Mouse (Mus musculus) myocyte (in vitro differentiated cells): Measurements from ENCODE around the gene Atf4. TPM values are rescaled to one million over a fixed set of nuclear protein-coding genes. Genes with fewer than 3 reads are reported as not detected.
A peak's percentile ranks its signal among the peaks of the same experiment; 100 is the strongest.

Source experiments
- H3K27me3 ChIP-seq: one replicate; pipeline ENCODE4 v1.6.1; 2011; ENCODE audit not compliant: control insufficient read depth, insufficient read depth, insufficient read length
- H3K36me3 ChIP-seq: one replicate; pipeline ENCODE4 v1.6.1; 2011; ENCODE audit not compliant: control insufficient read depth, insufficient read depth
- H3K4me2 ChIP-seq: one replicate; pipeline ENCODE4 v1.6.1; 2011; ENCODE audit warnings: low read depth, control low read depth
- H3K4me3 ChIP-seq: one replicate; pipeline ENCODE4 v1.5.1; 2011; ENCODE audit warnings: mild to moderate bottlenecking, control low read depth, moderate library complexity
- H3K79me2 ChIP-seq: one replicate; pipeline ENCODE4 v1.6.1; 2011; ENCODE audit not compliant: control insufficient read depth, insufficient read depth
- H3ac ChIP-seq: one replicate; pipeline ENCODE4 v1.6.1; 2011; ENCODE audit not compliant: control insufficient read depth, insufficient read length
- CEBPB ChIP-seq: IDR thresholded peaks from 2 replicates; pipeline ENCODE4 v1.6.1; 2011; ENCODE audit warnings: mild to moderate bottlenecking, moderate library complexity; ENCODE audit not compliant: poor library complexity, insufficient read depth, severe bottlenecking
- E2F4 ChIP-seq: IDR thresholded peaks from one replicate; pipeline ENCODE4 v1.6.1; 2011; ENCODE audit warnings: mild to moderate bottlenecking, control low read depth, moderate library complexity; ENCODE audit not compliant: insufficient read depth
- MAX ChIP-seq: IDR thresholded peaks from one replicate; pipeline ENCODE4 v1.6.1; 2011; ENCODE audit warnings: low read depth, mild to moderate bottlenecking, control low read depth
- MYOD1 ChIP-seq, 3 experiments: IDR thresholded peaks; one replicate each; pipeline ENCODE4 v1.6.1; 2011; ENCODE audit warnings: control low read depth in 2 of 3, low read depth in 2 of 3, mild to moderate bottlenecking in 2 of 3, moderate library complexity in 1 of 3; ENCODE audit not compliant: insufficient read length in 2 of 3, control insufficient read depth in 1 of 3
- MYOG ChIP-seq, 3 experiments: IDR thresholded peaks; one replicate each; pipeline ENCODE4 v1.6.1; 2011; ENCODE audit warnings: control low read depth in 2 of 3, low read depth in 2 of 3, mild to moderate bottlenecking in 2 of 3; ENCODE audit not compliant: insufficient read length in 2 of 3, control insufficient read depth in 1 of 3, insufficient read depth in 1 of 3
- POLR2A ChIP-seq: IDR thresholded peaks from one replicate; pipeline ENCODE4 v1.6.1; 2011; ENCODE audit warnings: low read depth, mild to moderate bottlenecking, control low read depth, moderate library complexity; ENCODE audit not compliant: insufficient read length
- POLR2AphosphoS2 ChIP-seq: IDR thresholded peaks from one replicate; pipeline ENCODE4 v1.6.1; 2011; ENCODE audit warnings: low read depth, control low read depth; ENCODE audit not compliant: insufficient read length
- REST ChIP-seq: IDR thresholded peaks from one replicate; pipeline ENCODE4 v1.6.1; 2011; ENCODE audit warnings: mild to moderate bottlenecking, control low read depth, moderate library complexity; ENCODE audit not compliant: insufficient read depth, insufficient read length
- SRF ChIP-seq: IDR thresholded peaks from one replicate; pipeline ENCODE4 v1.6.1; 2011; ENCODE audit warnings: low read depth; ENCODE audit not compliant: control insufficient read depth, insufficient read length
- TCF12 ChIP-seq: IDR thresholded peaks from one replicate; pipeline ENCODE4 v1.6.1; 2011; ENCODE audit warnings: mild to moderate bottlenecking, control low read depth; ENCODE audit not compliant: poor library complexity, insufficient read depth, severe bottlenecking
- TCF3 ChIP-seq: IDR thresholded peaks from one replicate; pipeline ENCODE4 v1.6.1; 2011; ENCODE audit warnings: low read depth, control low read depth; ENCODE audit not compliant: insufficient read length
- USF1 ChIP-seq: IDR thresholded peaks from one replicate; pipeline ENCODE4 v1.6.1; 2011; ENCODE audit warnings: low read depth, mild to moderate bottlenecking, control low read depth, moderate library complexity
- polyA plus RNA-seq: library from polyadenylated mRNA; unstranded; fragments of >200 nt; fragmentation: generic; extraction: Trizol; gene quantifications from one replicate; pipeline ENCODE4 v1.2.1, GENCODE M21; 2012; ENCODE audit warnings: missing spikeins

Atf4 gene
- polyA plus RNA-seq, 1 experiment, result 1,038 TPM

DNA sequence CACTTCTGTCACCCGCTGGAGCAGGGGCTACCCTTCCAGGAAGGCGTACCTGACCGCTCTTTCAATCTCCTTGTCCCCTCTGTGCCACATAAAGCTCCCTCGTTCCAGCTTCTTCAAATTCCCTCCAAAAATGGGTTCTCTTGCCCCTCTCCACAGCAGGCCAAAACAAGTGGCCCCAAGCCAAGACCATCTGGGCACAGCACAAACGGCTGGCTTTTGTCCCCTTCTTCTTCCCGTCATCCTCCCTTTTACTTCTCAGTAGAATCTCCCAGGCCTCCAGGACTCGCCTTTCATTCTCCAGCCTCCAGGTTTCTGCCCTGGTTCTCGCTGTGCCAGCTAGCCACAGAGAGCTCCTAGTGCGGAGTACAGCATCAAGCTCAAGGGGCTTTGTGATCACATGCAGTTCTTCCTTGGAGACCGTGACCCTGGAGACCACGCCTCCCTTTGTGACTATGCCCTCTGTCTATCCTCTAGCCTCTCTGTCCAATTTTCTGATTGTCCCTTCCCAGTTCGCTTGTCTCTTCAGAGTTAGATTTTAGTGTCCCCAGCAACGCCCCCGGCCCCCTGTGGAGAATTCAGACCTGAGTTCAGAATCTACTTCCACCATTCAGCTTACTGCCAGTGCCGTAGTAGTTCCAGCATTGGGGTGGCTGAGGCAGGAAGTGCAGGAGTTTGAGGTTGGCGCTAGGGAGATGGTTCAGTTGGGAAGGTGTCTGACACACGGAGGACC lies 26.7 kb upstream of the Atf4 start:
- Histone ChIP-seq H3K4me3 (no peak overlapping the region), H3K79me2 (no peaks in the 10 kb centered on the region), H3ac (no peak overlapping the region), H3K36me3 (no peaks in the 10 kb centered on the region), H3K27me3 (no peaks in the 10 kb centered on the region), H3K4me2 (no peak overlapping the region)
- TF ChIP-seq MYOD1 (IDR thresholded peaks at IDR 0.05; ENCODE audit: control insufficient read depth in 1 of 3, insufficient read length in 2 of 3, low read depth in 2 of 3) (no peak), TCF3 (no peak), E2F4 (no peak), POLR2AphosphoS2 (no peak), POLR2A (no peak), MYOG (IDR thresholded peaks at IDR 0.05; ENCODE audit: control insufficient read depth in 1 of 3, insufficient read depth in 1 of 3, insufficient read length in 2 of 3, low read depth in 2 of 3) (no peak), MAX (no peak), SRF (no peak), USF1 (no peak), TCF12 (no peak), REST (no peak), CEBPB (no peak)

DNA sequence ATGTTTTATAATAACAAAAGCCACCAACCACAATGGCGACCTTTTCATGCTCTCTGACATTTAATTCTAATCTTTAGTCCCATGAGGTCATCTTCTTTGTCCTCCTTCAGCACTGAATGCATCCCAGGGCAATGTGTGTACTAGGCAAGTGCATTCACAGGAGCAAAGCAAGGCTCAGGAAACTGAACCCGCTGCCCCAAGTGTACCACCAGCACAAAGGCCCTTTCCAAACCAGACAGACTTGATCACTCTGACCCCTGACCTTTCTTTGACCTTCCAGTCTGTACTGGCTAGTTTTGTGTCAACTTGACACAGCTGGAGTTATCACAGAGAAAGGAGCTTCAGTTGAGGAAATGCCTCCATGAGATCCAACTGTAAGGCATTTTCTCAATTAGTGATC lies 22.7 kb upstream of the Atf4 start:
- TF ChIP-seq POLR2AphosphoS2 (no peak), USF1 (no peak), REST (no peak), POLR2A (no peak), TCF12 (no peak), MYOG (IDR thresholded peaks at IDR 0.05; ENCODE audit: control insufficient read depth in 1 of 3, insufficient read depth in 1 of 3, insufficient read length in 2 of 3, low read depth in 2 of 3) (no peak), CEBPB (no peak), MAX (no peak)
- H3ac ChIP-seq, result no peak overlapping the region
- no peak overlapping the region for H3K4me3 ChIP-seq
- H3K79me2 ChIP-seq, result peaks cover 32% of the 10 kb centered on the region
- H3K36me3 ChIP-seq, result peaks cover 18% of the 10 kb centered on the region
- H3K4me2 ChIP-seq, result no peak overlapping the region
- H3K27me3 ChIP-seq, result no peaks in the 10 kb centered on the region

DNA sequence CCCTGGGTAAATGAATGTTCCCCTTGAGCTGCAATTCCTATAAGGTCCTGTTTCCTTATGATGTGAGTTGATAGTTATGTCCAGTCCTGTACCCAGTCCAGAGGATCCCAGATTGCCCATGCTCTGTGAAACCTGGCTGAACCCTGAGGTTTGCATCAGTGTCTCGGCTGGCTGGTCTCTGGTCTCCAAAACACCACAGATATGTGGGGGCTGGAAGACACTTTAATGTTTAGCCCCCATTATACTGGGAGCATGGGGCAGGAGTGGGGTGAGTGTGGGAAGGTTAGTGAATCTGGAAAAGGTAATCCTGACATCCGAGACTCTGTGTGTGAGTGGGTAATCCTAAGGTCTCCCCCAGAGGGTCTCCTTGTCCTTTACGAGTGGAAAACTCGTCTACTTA lies 21.9 kb upstream of the Atf4 start:
- TF ChIP-seq TCF3 (no peak), CEBPB (no peak), MAX (no peak), SRF (no peak), TCF12 (no peak), POLR2AphosphoS2 (no peak)
- no peaks in the 10 kb centered on the region for H3K27me3 ChIP-seq
- peaks cover 24% of the 10 kb centered on the region for H3K36me3 ChIP-seq
- H3K79me2 ChIP-seq, result peaks cover 34% of the 10 kb centered on the region
- peak overlapping the region; percentile 78 for H3K4me2 ChIP-seq
- H3ac ChIP-seq, result no peak overlapping the region
- H3K4me3 ChIP-seq, result peak overlapping the region; percentile 92

DNA sequence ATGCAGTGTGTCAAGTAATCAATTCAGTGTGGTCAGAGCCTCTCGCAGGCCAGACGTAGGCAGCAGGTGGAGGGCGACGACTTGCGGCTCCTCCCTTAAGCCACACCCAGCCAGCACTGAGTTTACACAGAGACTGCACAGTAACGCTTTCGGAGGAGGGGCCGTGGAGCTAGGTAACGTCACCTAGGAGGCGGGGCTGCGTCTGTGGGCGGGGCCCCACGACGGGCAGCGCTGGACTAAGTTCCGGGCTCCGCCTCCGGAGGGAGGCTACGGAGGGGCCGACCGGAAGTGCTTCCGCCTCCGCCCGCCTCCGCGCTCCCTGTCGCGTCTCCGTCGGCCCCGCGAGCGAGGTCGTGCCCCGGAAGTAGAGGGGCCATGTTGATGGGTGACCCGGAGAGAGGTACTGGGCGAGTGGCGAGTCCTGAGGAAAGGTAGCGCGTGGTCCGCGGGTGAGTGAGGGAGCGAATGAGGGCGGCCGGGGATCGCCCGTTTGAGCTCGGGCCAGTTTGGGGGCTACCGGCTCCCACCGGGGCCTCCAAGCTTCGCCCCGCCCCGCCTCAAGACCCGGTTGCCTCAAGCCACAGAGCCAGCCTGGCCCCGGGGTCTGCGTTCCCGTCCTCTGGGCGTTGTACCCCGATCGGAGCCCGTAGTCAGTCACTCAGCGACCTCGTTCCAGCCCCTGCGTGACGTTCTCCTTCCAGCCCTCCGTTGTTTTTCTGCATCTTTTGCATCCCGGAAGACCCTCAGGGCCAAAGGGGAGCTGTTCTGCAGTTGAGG lies 21.1 kb upstream of the Atf4 start, which contains the start of gene Mief1:
Mief1 (plus strand) TSS at position 286 of the 777 bp plus-strand sequence.
- H3K4me3 ChIP-seq, result peak within 1 kb of the TSS; percentile 92
- peak within 1 kb of the TSS; percentile 78 for H3K4me2 ChIP-seq
- TF ChIP-seq SRF, result peak; percentile 73
- TF ChIP-seq MYOG (IDR thresholded peaks at IDR 0.05; ENCODE audit: control insufficient read depth in 1 of 3, insufficient read depth in 1 of 3, insufficient read length in 2 of 3, low read depth in 2 of 3), result peak; percentile 24 to 73 (median 43)
- TF ChIP-seq E2F4, result no peak
- no peak for TF ChIP-seq MAX
- peak; percentile 66 for TF ChIP-seq POLR2AphosphoS2
- TF ChIP-seq POLR2A, result peak; percentile 64
- no peak for TF ChIP-seq USF1
- no peak for TF ChIP-seq REST
- no peak for TF ChIP-seq CEBPB
- no peak for TF ChIP-seq TCF3
- no peak for TF ChIP-seq TCF12
- TF ChIP-seq MYOD1 (IDR thresholded peaks at IDR 0.05; ENCODE audit: control insufficient read depth in 1 of 3, insufficient read length in 2 of 3, low read depth in 2 of 3), result peak in 2 of 3 experiments; percentile 67 to 76
- peaks cover 34% of the 10 kb centered on the region for H3K79me2 ChIP-seq
- peaks cover 33% of the 10 kb centered on the region for H3K36me3 ChIP-seq
- no peaks in the 10 kb centered on the region for H3K27me3 ChIP-seq
- H3ac ChIP-seq, result peak within 1 kb of the TSS; percentile 62

DNA sequence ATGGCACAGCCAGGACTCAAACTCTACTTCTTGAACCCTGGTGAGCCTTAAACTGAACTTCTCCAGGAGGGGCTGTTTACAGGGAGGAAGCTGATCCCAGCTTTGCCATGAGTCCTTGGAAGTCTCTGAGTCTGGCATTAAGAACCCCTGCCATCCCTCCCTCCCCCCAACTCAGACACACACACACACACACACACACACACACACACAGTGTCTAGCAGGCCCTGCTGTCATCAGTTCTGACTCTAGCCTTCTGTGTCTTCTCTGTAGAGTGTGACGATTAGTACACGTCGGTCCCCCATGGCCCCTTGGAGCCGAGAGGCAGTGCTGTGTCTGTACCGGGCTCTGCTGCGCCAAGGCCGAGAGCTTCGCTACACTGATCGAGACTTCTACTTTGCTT lies 19.4 kb upstream of the Atf4 start, which contains the start of gene AC140267.1:
AC140267.1 (plus strand) TSS at position 301 of the 400 bp plus-strand sequence.
- Histone ChIP-seq H3K27me3 (no peaks in the 10 kb centered on the region), H3K79me2 (peaks cover 34% of the 10 kb centered on the region), H3K4me3 (peak within 1 kb of the TSS; percentile 92), H3K36me3 (peaks cover 42% of the 10 kb centered on the region), H3K4me2 (peak within 1 kb of the TSS; percentile 74), H3ac (peak within 1 kb of the TSS; percentile 62)
- TF ChIP-seq E2F4, result no peak
- no peak for TF ChIP-seq POLR2AphosphoS2
- no peak for TF ChIP-seq MYOD1 (IDR thresholded peaks at IDR 0.05; ENCODE audit: control insufficient read depth in 1 of 3, insufficient read length in 2 of 3, low read depth in 2 of 3)
- TF ChIP-seq SRF, result no peak
